Mouse (Mus musculus) hindbrain, embryonic 15.5 days (tissue): Measurements from ENCODE around the gene Frmd5. TPM values are rescaled to one million over a fixed set of nuclear protein-coding genes. Genes with fewer than 3 reads are reported as not detected.
"Not testable (repeated sequence)": the region's sequence is repeated elsewhere in the genome, so short reads cannot be mapped to it uniquely, and the experiment has no call there.

Experiments
- ATAC-seq: fragments of 200-750 bp; cut with Nextera tagmentation; 2 replicates; pipeline ENCODE4 v1.8.0; 2017; ENCODE audit warnings: low read depth, moderate number of reproducible peaks, moderate TSS enrichment; ENCODE audit not compliant: low FRiP score
- H3K27ac ChIP-seq: fragments of 300-500 bp; sonication (generic); replicated peaks from 2 replicates; pipeline ENCODE4 v1.5.1; 2015; ENCODE audit warnings: mild to moderate bottlenecking, inconsistent platforms
- H3K27me3 ChIP-seq: fragments of 300-500 bp; sonication (generic); 2 replicates; pipeline ENCODE4 v1.6.1; 2015; ENCODE audit warnings: control low read depth, inconsistent platforms
- H3K36me3 ChIP-seq: fragments of 300-500 bp; sonication (generic); 2 replicates; pipeline ENCODE4 v1.6.1; 2015; ENCODE audit warnings: control low read depth, inconsistent platforms
- H3K4me1 ChIP-seq: fragments of 300-500 bp; sonication (generic); replicated peaks from 2 replicates; pipeline ENCODE4 v1.6.1; 2015; ENCODE audit warnings: control low read depth, inconsistent platforms
- H3K4me2 ChIP-seq: fragments of 300-500 bp; sonication (generic); 2 replicates; pipeline ENCODE4 v1.6.1; 2015; ENCODE audit warnings: moderate library complexity, mild to moderate bottlenecking, inconsistent platforms
- H3K4me3 ChIP-seq: fragments of 300-500 bp; sonication (generic); 2 replicates; pipeline ENCODE4 v1.5.1; 2015; ENCODE audit warnings: mild to moderate bottlenecking, inconsistent platforms
- H3K9ac ChIP-seq: fragments of 300-500 bp; sonication (generic); 2 replicates; pipeline ENCODE4 v1.6.1; 2015; ENCODE audit warnings: inconsistent platforms
- H3K9me3 ChIP-seq: fragments of 300-500 bp; sonication (generic); 2 replicates; pipeline ENCODE4 v1.6.1; 2016; ENCODE audit warnings: control low read depth, inconsistent platforms
- WGBS: fragments of 180-500 bp; shearing (Covaris S2); methylation state at CpG from one replicate; pipeline ENCODE4 v1.1.7; 2015; 5-methylcytosine and 5-hydroxymethylcytosine counted together
- polyA plus RNA-seq: library from polyadenylated mRNA; unstranded; fragments of >200 nt; fragmentation: Nextera tagmentation; extraction: Ambion mirVana; gene quantifications from 2 replicates; pipeline ENCODE4 v1.2.1, GENCODE M21; 2015

The Frmd5 gene
- polyA plus RNA-seq, 1 experiment from 2014 or later: 31.0 TPM

GRCm38 (mm10) chr2:121505942-121506882 is 300.7 kb downstream of the Frmd5 start, which contains the start of the genes Mfap1a and Wdr76:
TSS of gene Mfap1a (minus strand) at chr2:121506665.
TSS of gene Wdr76 (plus strand) at chr2:121506723.
- ATAC-seq: peak; percentile 94
- Histone ChIP-seq H3K27ac (peak within 1 kb of the TSS; percentile 68), H3K9ac (peak within 1 kb of the TSS; percentile 68), H3K4me2 (peak within 1 kb of the TSS; percentile 77), H3K4me3 (peak within 1 kb of the TSS; percentile 69), H3K4me1 (peaks cover 23% of the 10 kb centered on the region)
- 5% methylated on average over 41 of the region's 42 CpGs for WGBS
- H3K9me3 ChIP-seq, H3K36me3 ChIP-seq, H3K27me3 ChIP-seq: not testable (repeated sequence)

GRCm38 (mm10) chr2:121501550-121501949 is 305.3 kb downstream of the Frmd5 start:
- WGBS: 100% methylated on average over 1 of the region's 6 CpGs
- not testable (repeated sequence) for H3K9ac ChIP-seq, H3K4me3 ChIP-seq, H3K4me1 ChIP-seq, ATAC-seq, H3K27ac ChIP-seq, H3K4me2 ChIP-seq, H3K27me3 ChIP-seq, H3K9me3 ChIP-seq, H3K36me3 ChIP-seq

Other genes with a start within 250 kb of the Frmd5 start
- gene Casc4, start 59.9 kb upstream of the Frmd5 start, polyA plus RNA-seq: 32.4 and 35.5 TPM in 2 replicates
- gene Ctdspl2, start 148.9 kb upstream of the Frmd5 start, polyA plus RNA-seq: 29.3 and 34.9 TPM in 2 replicates
- 0.30 and 0.56 TPM in 2 replicates for gene Mageb3, start 149.0 kb upstream of the Frmd5 start, polyA plus RNA-seq
- gene Eif3j1, start 221.5 kb upstream of the Frmd5 start, polyA plus RNA-seq: 10.7 and 11.8 TPM in 2 replicates